In genomic region chr15:80325756-80326155, GRCm38 (mm10) we compare ENCODE assay signal across 31 mouse cellular contexts. TPM values are rescaled to one million over a fixed set of nuclear protein-coding genes. Genes with fewer than 3 reads are reported as not detected.
DNase-seq lines count a peak whose midpoint lies in the region; ATAC-seq and TF ChIP-seq lines count a peak whose summit lies in the region.
"Had no signal": no experiment of that assay in that cellular context is flagged by ENCODE, and none has a peak within 500 bp of the region (broad histone marks: within the 10 kb centered on the region; RNA-seq: fewer than 3 reads in every experiment).

No protein-coding gene starts in this region.

- H3K4me2 ChIP-seq in lung, postnatal 0 days (replicated peaks; ENCODE audit: low read depth, low read length) = no peak overlapping the region
- no peak overlapping the region for H3K4me2 ChIP-seq in liver, embryonic 11.5 days
- H3K4me2 ChIP-seq: embryonic facial prominence, embryonic 13.5 days; forebrain, embryonic 13.5 days; heart, embryonic 11.5 days; hindbrain, embryonic 12.5 days; hindbrain, embryonic 15.5 days had no signal

- 66% methylated on average over 9 of the region's 9 CpGs for WGBS in lung, postnatal 0 days
- 33% methylated on average over 9 of the region's 9 CpGs for WGBS in spleen, adult 2 months
- WGBS in liver, embryonic 11.5 days = 73% methylated on average over 9 of the region's 9 CpGs

- no peaks in the 10 kb centered on the region for H3K9me3 ChIP-seq in lung, postnatal 0 days (ENCODE audit: low read length)
- H3K9me3 ChIP-seq in liver, embryonic 11.5 days (ENCODE audit: control insufficient read depth, low read length) = no peaks in the 10 kb centered on the region
- H3K9me3 ChIP-seq: embryonic facial prominence, embryonic 10.5 days; embryonic facial prominence, embryonic 13.5 days; forebrain, embryonic 10.5 days; forebrain, embryonic 13.5 days; hindbrain, embryonic 12.5 days; hindbrain, embryonic 15.5 days had no signal

- no peak overlapping the region for H3K4me3 ChIP-seq in lung, postnatal 0 days (ENCODE audit: low read depth, low read length)
- H3K4me3 ChIP-seq in spleen, adult 2 months (ENCODE audit: extremely low read depth, insufficient read depth, insufficient read length) = peak overlapping the region; percentile 21
- H3K4me3 ChIP-seq in liver, embryonic 11.5 days (ENCODE audit: low read depth, low read length) = no peak overlapping the region
- H3K4me3 ChIP-seq: embryonic facial prominence, embryonic 10.5 days; embryonic facial prominence, embryonic 13.5 days; erythroblast, embryonic 14.5 days; forebrain, embryonic 10.5 days; forebrain, embryonic 13.5 days; gastrocnemius, adult 2 months; hindbrain, embryonic 12.5 days; hindbrain, embryonic 15.5 days had no signal

- TF ChIP-seq POLR2A in spleen, adult 2 months (IDR thresholded peaks at IDR 0.05; ENCODE audit: low read depth, low read length) = no peak

- DNase-seq in lung, postnatal 36 days = peak; percentile 26
- no peak for DNase-seq in lung, postnatal 0 days (ENCODE audit: low spot score)
- DNase-seq in spleen, adult 2 months (ENCODE audit: low read depth in 1 of 2, low spot score in 2 of 2) = peak; percentile 26 to 66
- DNase-seq in kidney, postnatal 10 days = no peak
- no peak for DNase-seq in liver, embryonic 11.5 days (ENCODE audit: low spot score)
- DNase-seq in frontal cortex, postnatal 14 days (ENCODE audit: low spot score in 2 of 2) = no peak
- DNase-seq: adrenal gland, adult 2 months; adrenal gland, postnatal 25 days; cerebellum, adult 11-12 months; cerebellum, adult 8-10 months; cerebellum, postnatal 10 days; cerebellum, postnatal 36 days; gastrocnemius, adult 2 months; gastrocnemius, postnatal 14 days; heart, adult 11 months had no signal

- H3K4me1 ChIP-seq in lung, postnatal 0 days (ENCODE audit: insufficient read depth, low read depth, low read length) = no peaks in the 10 kb centered on the region
- H3K4me1 ChIP-seq in spleen, adult 2 months (ENCODE audit: control insufficient read depth, insufficient read depth, insufficient read length) = peaks cover 15% of the 10 kb centered on the region; the same call in 1 of the 2 replicates
- H3K4me1 ChIP-seq in liver, embryonic 11.5 days (replicated peaks; ENCODE audit: control insufficient read depth, insufficient read depth, low read length) = no peaks in the 10 kb centered on the region
- H3K4me1 ChIP-seq: embryonic facial prominence, embryonic 10.5 days; embryonic facial prominence, embryonic 13.5 days; forebrain, embryonic 13.5 days had no signal

- H3K9ac ChIP-seq in lung, postnatal 0 days (replicated peaks; ENCODE audit: low read depth) = no peak overlapping the region
- no peak overlapping the region for H3K9ac ChIP-seq in liver, embryonic 11.5 days (ENCODE audit: low read depth, low read length)
- H3K9ac ChIP-seq: embryonic facial prominence, embryonic 13.5 days; forebrain, embryonic 13.5 days; hindbrain, embryonic 12.5 days; hindbrain, embryonic 15.5 days had no signal

- H3K27me3 ChIP-seq in lung, postnatal 0 days (replicated peaks; ENCODE audit: insufficient read depth, low read length) = no peaks in the 10 kb centered on the region
- H3K27me3 ChIP-seq in spleen, adult 2 months (ENCODE audit: control insufficient read depth, insufficient read depth, low read length) = no peaks in the 10 kb centered on the region
- H3K27me3 ChIP-seq in liver, embryonic 11.5 days (replicated peaks; ENCODE audit: control insufficient read depth, insufficient read depth, low read length) = no peaks in the 10 kb centered on the region; the same call in 1 of the 2 replicates
- H3K27me3 ChIP-seq: embryonic facial prominence, embryonic 13.5 days; forebrain, embryonic 13.5 days; hindbrain, embryonic 12.5 days had no signal

- TF ChIP-seq CTCF in lung, postnatal 0 days (IDR thresholded peaks at IDR 0.05) = no peak
- no peak for TF ChIP-seq CTCF in spleen, adult 2 months (IDR thresholded peaks at IDR 0.05; ENCODE audit: extremely low read depth, insufficient read depth, insufficient read length, insufficient replicate concordance)

- no peak overlapping the region for H3K27ac ChIP-seq in lung, postnatal 0 days (ENCODE audit: low read length)
- peak overlapping the region; percentile 45 for H3K27ac ChIP-seq in spleen, adult 2 months (ENCODE audit: insufficient read depth, low read length)
- H3K27ac ChIP-seq in liver, embryonic 11.5 days (ENCODE audit: low read depth, low read length) = no peak overlapping the region
- H3K27ac ChIP-seq: embryonic facial prominence, embryonic 10.5 days; embryonic facial prominence, embryonic 13.5 days; forebrain, embryonic 10.5 days; forebrain, embryonic 13.5 days; gastrocnemius, adult 2 months; hindbrain, embryonic 12.5 days; hindbrain, embryonic 15.5 days had no signal

- no peaks in the 10 kb centered on the region for H3K36me3 ChIP-seq in lung, postnatal 0 days (ENCODE audit: insufficient read depth, low read length)
- no peaks in the 10 kb centered on the region; the same call in 1 of the 2 replicates for H3K36me3 ChIP-seq in spleen, adult 2 months (ENCODE audit: control insufficient read depth, insufficient read depth, low read length)
- no peaks in the 10 kb centered on the region for H3K36me3 ChIP-seq in liver, embryonic 11.5 days (ENCODE audit: control insufficient read depth, insufficient read depth, low read length)
- H3K36me3 ChIP-seq: embryonic facial prominence, embryonic 10.5 days; embryonic facial prominence, embryonic 13.5 days; forebrain, embryonic 10.5 days; hindbrain, embryonic 12.5 days; hindbrain, embryonic 15.5 days had no signal

- ATAC-seq in lung, postnatal 0 days = no peak
- ATAC-seq in neutrophil, adult 5-6 weeks (ENCODE audit: extremely low read depth, insufficient number of reproducible peaks, low FRiP score, poor library complexity, severe bottlenecking) = peak; percentile 79
- no peak for ATAC-seq in liver, embryonic 11.5 days (replicated peaks; ENCODE audit: low FRiP score)
- ATAC-seq: CD4-positive, CD25-positive, alpha-beta regulatory T cell, adult 4 months; forebrain, embryonic 13.5 days; forebrain, embryonic 16.5 days had no signal

- TF ChIP-seq EP300 in lung, postnatal 0 days (IDR thresholded peaks at IDR 0.05) = no peak

RNA-seq across cellular contexts. Expression of gene Cacna1i, which starts 38.7 kb away (rescaled TPM):
- not detected in 2 replicates for polyA plus RNA-seq in lung, postnatal 0 days (2015; fragmentation: Nextera tagmentation; extraction: Ambion mirVana)
- total RNA-seq in neutrophil, adult 5-6 weeks (2017) = 33.5 and 35.0 TPM in 2 replicates
- 18.9 and 23.7 TPM in 2 replicates for polyA plus RNA-seq in spleen, adult 2 months (2012; rRNA removed)
- polyA plus RNA-seq in liver, embryonic 11.5 days (2014; fragmentation: Nextera tagmentation; extraction: Ambion mirVana) = 0.01 and 0.14 TPM in 2 replicates
- total RNA-seq: hematopoietic stem cell, adult 5-6 weeks; MEL had no signal
- polyA plus RNA-seq: C2C12; CD4-positive, CD25-positive, alpha-beta regulatory T cell, adult 4 months; embryonic facial prominence, embryonic 13.5 days; erythroblast, embryonic 14.5 days; heart, embryonic 14.5 days; heart, postnatal 0 days had no signal

Comparison
In these comparisons a context has a peak if more than half of its experiments do, and no peak if none do; other contexts are left out.
1. DNase-seq: peak in lung, postnatal 36 days (single experiment) and spleen, adult 2 months (2 of 2); none in lung, postnatal 0 days (single experiment), kidney, postnatal 10 days (single experiment), liver, embryonic 11.5 days (single experiment) and frontal cortex, postnatal 14 days (0 of 2).
2. RNA of gene Cacna1i, which starts 38.7 kb away (polyA plus RNA-seq): 18.9 to 23.7 TPM in spleen, adult 2 months; 0.01 to 0.14 TPM in liver, embryonic 11.5 days and not detected in lung, postnatal 0 days; every median in the first group is over 10 times any median in the second.